Mouse (Mus musculus) olfactory bulb, adult 2 months (tissue): ENCODE data around the gene Nrde2. TPM values are rescaled to one million over a fixed set of nuclear protein-coding genes. Genes with fewer than 3 reads are reported as not detected.
"Not testable (repeated sequence)": the region's sequence is repeated elsewhere in the genome, so short reads cannot be mapped to it uniquely, and the experiment has no call there.

Experiments used
- H3K27ac ChIP-seq: fragments of 200-500 bp; 2 replicates; pipeline ENCODE4 v1.5.1; 2012; ENCODE audit warnings: low read depth, low read length; ENCODE audit not compliant: insufficient read depth
- H3K4me1 ChIP-seq: fragments of 200-500 bp; 2 replicates; pipeline ENCODE4 v1.6.1; 2012; ENCODE audit warnings: low read length; ENCODE audit not compliant: control insufficient read depth, insufficient read depth
- H3K4me3 ChIP-seq: fragments of 200-500 bp; 2 replicates; pipeline ENCODE4 v1.5.1; 2012; ENCODE audit warnings: mild to moderate bottlenecking, low read depth, low read length, moderate library complexity; ENCODE audit not compliant: insufficient read depth
- CTCF ChIP-seq: fragments of 200-500 bp; IDR thresholded peaks from 2 replicates; pipeline ENCODE4 v1.5.1; 2012; ENCODE audit warnings: low read depth, mild to moderate bottlenecking, low read length, moderate library complexity; ENCODE audit not compliant: insufficient read depth
- POLR2A ChIP-seq: fragments of 200-500 bp; IDR thresholded peaks from 2 replicates; pipeline ENCODE4 v1.6.1; 2012; ENCODE audit warnings: mild to moderate bottlenecking, low read depth, low read length, moderate library complexity; ENCODE audit not compliant: insufficient read depth
- WGBS: fragments of 180-500 bp; shearing (Covaris S2); methylation state at CpG from one replicate; pipeline ENCODE4 v1.1.7; 2018; 5-methylcytosine and 5-hydroxymethylcytosine counted together
- polyA plus RNA-seq: library from polyadenylated mRNA; stranded (reverse); fragments of >200 nt; gene quantifications from 2 replicates; pipeline ENCODE4 v1.2.4, GENCODE M21; 2012; ENCODE audit warnings: low replicate concordance; ENCODE audit not compliant: missing spikeins, insufficient read depth, insufficient read length

The Nrde2 gene
- polyA plus RNA-seq, 1 experiment = not detected

DNA sequence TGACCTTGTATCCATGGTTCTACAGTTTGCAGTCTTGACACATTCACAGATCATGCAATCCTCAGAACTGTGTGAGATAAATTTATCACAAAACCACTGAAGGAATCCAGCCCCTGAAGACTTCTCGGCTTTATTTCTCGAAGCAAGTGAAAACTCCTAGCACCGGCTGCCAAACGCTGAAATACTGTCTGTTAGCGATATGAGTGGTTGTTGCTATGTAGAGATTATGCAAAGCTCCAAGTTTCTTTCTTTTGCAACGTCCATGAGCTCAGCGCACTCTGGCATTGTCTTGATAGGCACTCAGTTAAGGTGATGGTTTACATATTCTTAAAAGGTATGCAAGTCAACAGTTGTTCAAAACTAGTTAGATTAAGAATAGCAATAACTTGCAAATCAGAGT, 26.4 kb upstream of the Nrde2 start:
- 43% methylated on average over 7 of the region's 7 CpGs for whole genome bisulfite sequencing
- Histone ChIP-seq H3K4me1 (no peaks in the 10 kb centered on the region; the same call in 1 of the 2 replicates), H3K27ac (0 out of 2 replicates have a peak overlapping the region, but pooled peaks have one; percentile 67), H3K4me3 (no peak overlapping the region)
- TF ChIP-seq POLR2A (no peak), CTCF (no peak)

DNA sequence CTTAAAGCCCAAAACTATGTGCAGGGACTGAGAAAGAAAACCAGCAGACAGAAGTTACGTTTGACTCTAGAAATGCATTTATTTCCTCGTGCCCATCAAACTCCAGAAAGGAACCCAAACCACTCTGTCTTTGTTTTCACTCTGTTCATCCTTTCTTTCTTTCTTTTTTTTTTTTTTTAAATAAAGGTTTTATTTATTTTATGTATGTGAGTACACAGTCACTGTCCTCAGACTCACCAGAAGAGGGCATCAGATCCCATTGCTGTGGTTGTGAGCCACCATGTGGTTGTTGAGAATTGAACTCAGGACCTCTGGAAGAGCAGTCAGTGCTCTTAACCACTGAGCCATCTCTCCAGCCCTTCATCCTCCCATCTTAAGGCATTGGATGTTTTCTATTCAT, 25.5 kb upstream of the Nrde2 start:
- H3K4me1 ChIP-seq, H3K4me3 ChIP-seq, H3K27ac ChIP-seq: not testable (repeated sequence)
- WGBS = 84% methylated on average over 2 of the region's 2 CpGs

- TF ChIP-seq POLR2A (no peak), CTCF (no peak)
- Histone ChIP-seq H3K4me1 (no peaks in the 10 kb centered on the region; the same call in 1 of the 2 replicates), H3K27ac (no peak overlapping the region), H3K4me3 (no peak overlapping the region)
- WGBS = 83% methylated on average over 5 of the region's 5 CpGs
Observed at GRCm38 (mm10) chr12:100183970-100184369, 24.5 kb upstream of the Nrde2 start.

DNA sequence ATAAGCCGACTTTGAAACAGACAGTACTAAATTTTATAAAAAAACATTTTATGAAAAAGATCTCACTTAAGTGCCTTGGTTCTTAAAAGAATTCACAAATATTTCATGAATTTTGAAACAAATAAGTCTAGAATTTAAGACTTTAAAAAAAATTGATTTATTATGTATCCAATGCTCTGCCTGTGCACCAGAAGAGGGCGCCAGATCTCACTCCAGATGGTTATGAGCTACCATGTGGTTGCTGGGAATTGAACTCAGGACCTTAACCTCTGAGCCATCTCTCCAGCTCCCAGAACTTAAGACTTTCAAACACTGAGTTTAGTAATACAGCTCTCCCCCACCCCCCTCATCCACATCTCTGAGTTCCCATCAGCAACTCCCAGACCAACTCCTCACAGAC, 23.2 kb upstream of the Nrde2 start:
- Histone ChIP-seq H3K27ac (no peak overlapping the region), H3K4me3 (no peak overlapping the region), H3K4me1 (no peaks in the 10 kb centered on the region; the same call in 1 of the 2 replicates)
- TF ChIP-seq CTCF (no peak), POLR2A (no peak)
- WGBS = 91% methylated on average over 2 of the region's 2 CpGs

DNA sequence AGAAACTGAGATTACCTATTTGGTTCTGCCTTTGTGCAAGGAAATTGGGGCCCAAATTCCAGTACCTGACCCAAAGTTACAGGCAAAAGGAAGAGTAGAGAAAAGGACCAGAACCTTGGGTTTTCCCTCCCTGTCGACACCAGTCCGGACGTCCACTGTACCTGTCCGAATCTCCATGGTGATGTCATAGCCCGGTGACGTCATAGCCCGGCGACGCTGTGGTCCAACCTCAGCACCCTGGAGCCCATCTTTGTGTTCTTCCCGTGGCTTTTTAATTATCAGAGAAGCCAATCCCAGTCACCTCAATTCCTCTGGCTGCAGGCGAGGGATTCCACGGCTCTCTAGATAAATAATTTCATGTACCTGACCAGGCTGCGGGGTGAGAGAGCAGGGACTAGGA, 21.3 kb upstream of the Nrde2 start:
- no peak for TF ChIP-seq POLR2A
- TF ChIP-seq CTCF = no peak
- Histone ChIP-seq H3K27ac (no peak overlapping the region), H3K4me1 (peaks cover 2% of the 10 kb centered on the region; the same call in 1 of the 2 replicates), H3K4me3 (no peak overlapping the region)
- 93% methylated on average over 13 of the region's 13 CpGs for WGBS

- Histone ChIP-seq H3K4me1 (peaks cover 2% of the 10 kb centered on the region; the same call in 1 of the 2 replicates), H3K4me3 (no peak overlapping the region), H3K27ac (no peak overlapping the region)
- 56% methylated on average over 6 of the region's 6 CpGs for WGBS
- TF ChIP-seq POLR2A = no peak
- TF ChIP-seq CTCF = no peak
Observed at GRCm38 (mm10) chr12:100178898-100179440, 19.5 kb upstream of the Nrde2 start.

GRCm38 (mm10) chr12:100176469-100177056, 17.1 kb upstream of the Nrde2 start:
- TF ChIP-seq CTCF (no peak), POLR2A (no peak)
- H3K4me3 ChIP-seq = no peak overlapping the region
- WGBS = 42% methylated on average over 11 of the region's 11 CpGs
- peaks cover 2% of the 10 kb centered on the region; the same call in 1 of the 2 replicates for H3K4me1 ChIP-seq
- H3K27ac ChIP-seq = no peak overlapping the region

DNA sequence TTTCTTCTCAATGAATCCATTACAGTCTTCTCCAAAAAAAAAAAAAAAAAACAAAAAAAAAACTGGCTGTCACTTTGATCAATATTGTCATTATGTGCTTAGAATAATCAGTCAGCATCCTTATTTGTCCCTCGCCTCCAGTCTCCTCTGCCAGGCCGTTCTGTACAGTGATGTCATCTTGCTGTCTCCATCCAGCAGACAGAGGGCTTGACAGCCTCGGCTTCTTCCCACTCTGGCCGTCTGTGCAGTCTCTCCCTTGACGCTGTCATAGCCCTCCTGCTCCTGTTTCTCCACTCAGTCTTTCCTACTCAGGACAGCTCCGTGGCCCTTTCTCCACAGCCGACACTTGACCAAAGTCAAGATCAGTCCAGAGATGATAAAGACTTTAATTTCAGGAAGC, 13.0 kb upstream of the Nrde2 start:
- 73% methylated on average over 7 of the region's 7 CpGs for WGBS
- TF ChIP-seq POLR2A (no peak), CTCF (no peak)
- Histone ChIP-seq H3K27ac (no peak overlapping the region), H3K4me1 (peaks cover 9% of the 10 kb centered on the region; the same call in 1 of the 2 replicates), H3K4me3 (no peak overlapping the region)

DNA sequence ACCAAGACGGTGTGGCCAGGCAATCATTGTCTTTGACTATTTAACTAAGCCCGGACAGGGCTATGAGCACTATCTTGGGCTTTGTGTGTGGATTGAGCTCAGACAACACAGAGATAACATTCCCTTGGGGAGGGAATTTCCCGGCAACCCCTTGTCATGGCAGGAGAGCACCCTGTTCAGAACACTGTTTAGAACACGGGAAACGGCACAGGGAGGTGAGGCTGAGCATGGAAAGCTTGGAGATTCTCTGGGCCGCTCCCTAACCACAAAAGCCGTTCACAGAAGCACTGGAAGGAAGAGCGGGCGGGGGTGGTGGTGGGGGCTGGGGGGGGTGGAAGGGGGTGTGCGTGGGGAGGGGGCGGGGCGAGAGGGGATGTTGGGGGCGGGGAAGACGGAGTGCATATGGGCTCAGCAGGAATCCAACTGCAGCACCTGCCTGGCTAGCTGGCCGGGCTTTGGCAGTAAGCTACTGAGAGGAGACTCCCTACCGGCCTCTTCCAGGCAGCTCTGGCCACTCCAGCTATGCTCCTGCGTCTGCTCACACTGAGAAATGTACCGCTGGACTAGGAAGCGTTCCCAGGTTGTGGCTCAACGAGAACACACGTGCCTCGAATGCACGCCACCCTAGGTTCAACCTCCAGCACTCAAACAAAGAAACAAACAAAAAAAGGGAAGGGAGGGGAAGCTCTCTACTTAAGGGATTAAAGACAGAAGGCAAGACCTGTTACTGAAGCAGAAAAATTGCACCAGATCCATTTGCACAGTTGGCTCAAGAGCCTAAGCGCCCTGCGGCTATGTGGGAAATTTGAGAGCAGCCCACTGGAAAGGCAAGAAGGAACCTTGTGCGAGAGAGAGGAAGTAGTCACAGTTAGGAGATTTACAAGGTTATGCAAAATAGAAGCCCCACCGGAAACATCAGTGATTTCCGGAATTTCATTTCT, 8.7 kb upstream of the Nrde2 start:
- Histone ChIP-seq H3K4me3 (peak overlapping the region; percentile 27), H3K27ac (no peak overlapping the region), H3K4me1 (peaks cover 6% of the 10 kb centered on the region; the same call in 1 of the 2 replicates)
- TF ChIP-seq POLR2A = no peak
- TF ChIP-seq CTCF = no peak
- WGBS = 16% methylated on average over 28 of the region's 28 CpGs
